Mouse (Mus musculus) limb, embryonic 11.5 days (tissue): Measurements from ENCODE around the gene Sfxn3. TPM values are rescaled to one million over a fixed set of nuclear protein-coding genes. Genes with fewer than 3 reads are reported as not detected.

Source experiments
- ATAC-seq: fragments of 200-750 bp; cut with Nextera tagmentation; 2 replicates; pipeline ENCODE4 v1.8.0; 2017; ENCODE audit warnings: low read depth; ENCODE audit not compliant: insufficient number of reproducible peaks, low FRiP score, low TSS enrichment
- DNase-seq: peaks from one replicate; pipeline ENCODE4 v3.0.0-alpha.2; 2015; ENCODE audit warnings: low spot score
- H3K27ac ChIP-seq: fragments of 300-500 bp; sonication (generic); replicated peaks from 2 replicates; pipeline ENCODE4 v1.5.1; 2014; ENCODE audit warnings: low read depth, mild to moderate bottlenecking, low read length
- H3K27me3 ChIP-seq: fragments of 300-500 bp; sonication (generic); 2 replicates; pipeline ENCODE4 v1.6.1; 2014; ENCODE audit warnings: mild to moderate bottlenecking, low read length, mixed read lengths; ENCODE audit not compliant: control insufficient read depth, insufficient read depth
- H3K36me3 ChIP-seq: fragments of 300-500 bp; sonication (generic); 2 replicates; pipeline ENCODE4 v1.6.1; 2014; ENCODE audit warnings: mild to moderate bottlenecking, low read length, moderate library complexity, mixed read lengths; ENCODE audit not compliant: control insufficient read depth, insufficient read depth
- H3K4me1 ChIP-seq: fragments of 300-500 bp; sonication (generic); 2 replicates; pipeline ENCODE4 v1.6.1; 2014; ENCODE audit warnings: low read length, mixed read lengths; ENCODE audit not compliant: control insufficient read depth, insufficient read depth
- H3K4me2 ChIP-seq: fragments of 300-500 bp; sonication (generic); 2 replicates; pipeline ENCODE4 v1.6.1; 2014; ENCODE audit warnings: low read depth, mild to moderate bottlenecking, moderate library complexity; ENCODE audit not compliant: severe bottlenecking
- H3K4me3 ChIP-seq: fragments of 300-500 bp; sonication (generic); 2 replicates; pipeline ENCODE4 v1.5.1; 2014; ENCODE audit warnings: low read depth, low read length
- H3K9ac ChIP-seq: fragments of 300-500 bp; sonication (generic); 2 replicates; pipeline ENCODE4 v1.6.1; 2014; ENCODE audit warnings: mild to moderate bottlenecking, low read length
- H3K9me3 ChIP-seq: fragments of 300-500 bp; sonication (generic); 2 replicates; pipeline ENCODE4 v1.6.1; 2016; ENCODE audit warnings: low read length; ENCODE audit not compliant: control insufficient read depth
- WGBS: fragments of 180-500 bp; shearing (Covaris S2); extraction: QIAGEN DNeasy Blood & Tissue Kit; methylation state at CpG from one replicate; pipeline ENCODE4 v1.1.7; 2014; 5-methylcytosine and 5-hydroxymethylcytosine counted together
- polyA plus RNA-seq: library from polyadenylated mRNA; unstranded; fragments of >200 nt; fragmentation: Nextera tagmentation; extraction: Ambion mirVana; gene quantifications from 2 replicates; pipeline ENCODE4 v1.2.1, GENCODE M21; 2014

Gene Sfxn3
- 11.9 and 12.4 TPM in 2 replicates for polyA plus RNA-seq

DNA sequence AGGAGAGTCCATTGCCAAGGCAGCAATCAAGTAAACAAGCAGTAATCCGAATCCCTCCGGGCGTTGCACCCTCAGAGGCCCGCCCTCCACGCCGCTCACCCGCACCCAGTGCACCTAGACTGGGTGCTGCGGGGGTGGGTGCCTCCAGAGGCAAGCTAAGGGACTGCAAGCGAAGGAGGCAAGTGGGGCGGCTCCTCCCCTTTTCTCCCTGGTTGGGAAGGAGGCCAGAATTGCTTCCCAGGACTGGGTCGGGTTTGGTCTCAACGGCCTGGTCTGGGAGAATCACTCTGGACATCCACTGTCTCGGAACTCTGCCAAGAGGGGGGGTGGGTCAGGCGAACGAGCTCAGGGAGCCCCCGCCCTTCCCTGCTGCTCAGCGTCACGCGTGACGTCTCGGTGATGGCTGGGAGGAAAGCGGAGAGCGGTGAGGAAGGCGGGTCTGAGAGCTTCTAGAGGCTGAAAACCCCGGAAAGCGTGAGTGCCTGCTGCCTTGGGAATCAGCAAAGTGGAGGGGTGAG is at the start of gene Sfxn3:
Sfxn3 (plus strand) TSS at position 87 of the 518 bp plus-strand sequence.
- WGBS = under 1% methylated on average over 26 of the region's 26 CpGs

DNA sequence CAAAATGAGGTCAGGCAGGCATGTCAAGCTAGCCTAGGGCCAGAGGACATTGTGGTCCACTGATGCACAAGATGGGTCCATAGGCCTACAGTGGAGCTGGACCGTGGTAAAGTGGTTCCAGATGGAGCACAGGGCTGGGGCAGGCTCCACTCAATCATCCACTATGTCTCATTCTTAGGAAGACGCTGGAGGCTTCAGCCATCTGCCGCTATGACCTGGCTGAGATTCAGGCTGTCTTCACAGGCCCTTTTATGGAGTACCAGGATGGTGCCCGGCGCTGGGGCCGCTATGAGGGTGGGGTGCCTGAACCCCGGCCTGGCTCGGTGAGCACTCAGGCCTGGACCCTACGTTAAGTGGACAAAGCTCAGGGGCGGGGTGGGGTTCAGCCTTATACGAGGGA is 49.5 kb upstream of the Sfxn3 start:
- Histone ChIP-seq H3K36me3 (peaks cover 6% of the 10 kb centered on the region; the same call in 1 of the 2 replicates), H3K9me3 (no peaks in the 10 kb centered on the region), H3K27ac (no peak overlapping the region), H3K4me3 (no peak overlapping the region), H3K9ac (no peak overlapping the region), H3K27me3 (no peaks in the 10 kb centered on the region), H3K4me1 (no peaks in the 10 kb centered on the region), H3K4me2 (no peak overlapping the region)
- ATAC-seq (no peak), DNase-seq (no peak)
- 80% methylated on average over 11 of the region's 11 CpGs for WGBS

More for the DNA sequence above, at the start of gene Sfxn3:
- H3K9ac ChIP-seq = peak within 1 kb of the TSS; percentile 4
- H3K4me3 ChIP-seq = peak within 1 kb of the TSS; percentile 44
- H3K4me2 ChIP-seq = peak within 1 kb of the TSS; percentile 53
- H3K4me1 ChIP-seq = peaks cover 21% of the 10 kb centered on the region
- no peaks in the 10 kb centered on the region for H3K9me3 ChIP-seq
- ATAC-seq (peak; percentile 72), DNase-seq (peak; percentile 79)
- H3K27ac ChIP-seq = no peak within 1 kb of the TSS
- peaks cover 26% of the 10 kb centered on the region for H3K27me3 ChIP-seq
- no peaks in the 10 kb centered on the region for H3K36me3 ChIP-seq

DNA sequence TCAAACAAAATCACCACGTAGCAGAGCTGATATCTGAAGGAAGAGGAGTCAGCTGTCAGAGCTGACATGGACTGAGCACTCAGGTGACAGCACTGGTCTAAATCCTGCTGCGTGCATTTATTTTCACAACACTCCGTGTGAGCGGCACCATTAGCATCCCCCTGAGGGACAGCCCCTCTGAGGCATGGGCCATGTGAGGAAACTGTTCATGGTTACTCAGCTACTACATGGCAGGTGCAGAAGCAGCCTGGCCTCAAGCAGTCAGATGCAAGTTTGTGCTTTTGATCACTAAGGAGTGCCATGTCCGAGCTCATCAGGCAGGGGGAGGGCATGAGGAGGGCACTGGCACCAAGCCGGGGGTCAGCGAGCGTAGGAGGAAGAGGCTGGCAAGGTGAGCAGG is 47.7 kb upstream of the Sfxn3 start:
- Histone ChIP-seq H3K4me3 (no peak overlapping the region), H3K27me3 (no peaks in the 10 kb centered on the region), H3K9ac (no peak overlapping the region), H3K36me3 (peaks cover 9% of the 10 kb centered on the region; the same call in 1 of the 2 replicates), H3K27ac (no peak overlapping the region), H3K9me3 (no peaks in the 10 kb centered on the region), H3K4me2 (no peak overlapping the region), H3K4me1 (no peaks in the 10 kb centered on the region)
- 86% methylated on average over 8 of the region's 8 CpGs for WGBS
- ATAC-seq = no peak
- no peak for DNase-seq

DNA sequence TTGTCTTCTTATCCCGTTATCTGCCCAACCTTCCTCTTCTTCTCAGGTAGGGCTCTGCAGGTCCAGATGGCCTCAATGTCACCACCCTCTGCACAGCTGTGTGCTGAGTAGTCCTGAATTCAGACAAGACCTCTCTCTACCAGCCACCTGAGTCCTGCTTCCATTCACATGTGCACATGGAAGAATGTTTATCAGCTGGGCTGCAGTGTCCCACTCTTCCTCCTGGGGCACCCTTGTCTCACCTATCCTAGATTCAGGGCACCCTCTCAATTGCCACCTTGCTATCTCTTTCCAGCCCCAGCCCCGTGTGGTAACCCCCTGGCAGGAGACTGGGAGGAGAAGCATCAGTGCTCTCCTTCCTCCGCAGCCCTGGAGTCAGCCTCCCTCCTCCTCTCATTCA is 45.0 kb upstream of the Sfxn3 start:
- ATAC-seq (no peak), DNase-seq (no peak)
- no peak overlapping the region for H3K9ac ChIP-seq
- no peak overlapping the region for H3K4me2 ChIP-seq
- H3K4me3 ChIP-seq = no peak overlapping the region
- H3K4me1 ChIP-seq = peaks cover 10% of the 10 kb centered on the region
- no peaks in the 10 kb centered on the region for H3K27me3 ChIP-seq
- H3K9me3 ChIP-seq = no peaks in the 10 kb centered on the region
- peaks cover 9% of the 10 kb centered on the region; the same call in 1 of the 2 replicates for H3K36me3 ChIP-seq
- no peak overlapping the region for H3K27ac ChIP-seq
- 59% methylated on average over 3 of the region's 3 CpGs for WGBS

DNA sequence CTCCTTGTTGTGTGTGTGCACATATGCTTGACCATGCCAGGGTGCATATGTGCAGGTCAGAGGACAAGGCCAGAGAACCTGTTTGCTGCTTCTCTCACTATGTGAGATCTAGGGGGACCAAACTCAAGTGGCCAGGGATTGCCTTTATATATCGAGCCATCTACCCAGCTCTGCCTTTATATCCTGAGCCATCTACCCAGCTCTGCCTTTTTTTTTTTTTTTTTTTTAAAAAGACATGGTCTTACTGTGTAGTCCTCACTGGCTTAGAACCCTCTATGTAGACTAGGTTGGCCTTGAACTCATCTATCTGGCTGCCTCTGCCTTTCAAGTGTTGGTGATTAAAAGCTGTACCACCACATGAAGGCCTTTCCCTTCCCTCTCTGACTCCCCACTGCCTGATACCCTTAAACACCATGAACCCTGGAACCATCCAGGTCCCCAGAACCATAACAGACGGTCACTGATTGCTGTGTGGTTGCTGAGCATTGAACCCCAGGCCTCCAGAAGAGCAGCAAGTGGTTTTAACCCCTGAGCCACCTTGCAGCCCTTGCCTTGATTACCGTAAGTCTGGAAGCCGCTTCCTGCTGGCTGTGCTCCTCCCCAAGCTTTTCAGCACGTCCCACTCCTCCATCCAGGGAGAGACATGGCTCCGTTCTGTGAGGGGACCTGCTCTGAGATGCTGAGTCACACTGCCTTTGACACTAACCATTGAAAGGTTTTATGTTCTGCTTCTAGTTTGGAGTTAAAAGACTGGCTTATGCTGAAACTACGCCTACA is 43.4 kb upstream of the Sfxn3 start:
- Histone ChIP-seq H3K36me3 (0 out of 2 replicates have a peak, but pooled peaks cover 5% of the 10 kb centered on the region), H3K27ac (no peak overlapping the region)
- 90% methylated on average over 7 of the region's 7 CpGs for WGBS

DNA sequence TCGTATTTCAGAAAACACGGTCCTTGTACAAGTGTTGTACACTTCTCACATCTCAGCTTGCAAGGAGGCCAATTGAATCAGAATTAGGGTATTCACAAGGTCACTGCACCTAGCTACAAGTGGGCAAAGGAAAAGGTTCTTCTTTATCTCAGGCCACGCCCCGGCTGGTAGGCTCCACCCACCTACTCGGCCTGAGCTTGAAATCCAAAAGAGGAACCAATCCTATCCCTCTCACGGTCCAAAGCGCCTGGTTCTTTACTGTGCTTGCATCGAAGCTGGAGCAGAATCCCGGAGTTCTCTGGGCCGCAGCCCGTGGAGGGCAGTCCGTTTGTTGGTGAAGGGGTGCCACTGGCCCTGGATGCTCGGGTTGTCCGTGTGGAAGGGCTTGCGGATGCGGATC is 41.9 kb upstream of the Sfxn3 start, which contains the start of gene Twnk:
Twnk (plus strand) TSS at position 220 of the 400 bp plus-strand sequence.
- Histone ChIP-seq H3K27ac (peak within 1 kb of the TSS; percentile 56; the same call in 1 of the 2 replicates), H3K36me3 (peaks cover 10% of the 10 kb centered on the region), H3K9me3 (no peaks in the 10 kb centered on the region), H3K4me3 (peak within 1 kb of the TSS; percentile 99), H3K9ac (peak within 1 kb of the TSS; percentile 85), H3K4me1 (peaks cover 10% of the 10 kb centered on the region), H3K27me3 (no peaks in the 10 kb centered on the region), H3K4me2 (peak within 1 kb of the TSS; percentile 94)
- ATAC-seq (no peak), DNase-seq (peak; percentile 55)
- 11% methylated on average over 16 of the region's 16 CpGs for WGBS

More for the DNA sequence above, 43.4 kb upstream of the Sfxn3 start:
- H3K4me3 ChIP-seq = no peak overlapping the region
- DNase-seq = no peak
- no peak overlapping the region for H3K9ac ChIP-seq
- no peaks in the 10 kb centered on the region for H3K9me3 ChIP-seq
- H3K27me3 ChIP-seq = no peaks in the 10 kb centered on the region
- H3K4me2 ChIP-seq = no peak overlapping the region
- no peak for ATAC-seq
- H3K4me1 ChIP-seq = peaks cover 10% of the 10 kb centered on the region

DNA sequence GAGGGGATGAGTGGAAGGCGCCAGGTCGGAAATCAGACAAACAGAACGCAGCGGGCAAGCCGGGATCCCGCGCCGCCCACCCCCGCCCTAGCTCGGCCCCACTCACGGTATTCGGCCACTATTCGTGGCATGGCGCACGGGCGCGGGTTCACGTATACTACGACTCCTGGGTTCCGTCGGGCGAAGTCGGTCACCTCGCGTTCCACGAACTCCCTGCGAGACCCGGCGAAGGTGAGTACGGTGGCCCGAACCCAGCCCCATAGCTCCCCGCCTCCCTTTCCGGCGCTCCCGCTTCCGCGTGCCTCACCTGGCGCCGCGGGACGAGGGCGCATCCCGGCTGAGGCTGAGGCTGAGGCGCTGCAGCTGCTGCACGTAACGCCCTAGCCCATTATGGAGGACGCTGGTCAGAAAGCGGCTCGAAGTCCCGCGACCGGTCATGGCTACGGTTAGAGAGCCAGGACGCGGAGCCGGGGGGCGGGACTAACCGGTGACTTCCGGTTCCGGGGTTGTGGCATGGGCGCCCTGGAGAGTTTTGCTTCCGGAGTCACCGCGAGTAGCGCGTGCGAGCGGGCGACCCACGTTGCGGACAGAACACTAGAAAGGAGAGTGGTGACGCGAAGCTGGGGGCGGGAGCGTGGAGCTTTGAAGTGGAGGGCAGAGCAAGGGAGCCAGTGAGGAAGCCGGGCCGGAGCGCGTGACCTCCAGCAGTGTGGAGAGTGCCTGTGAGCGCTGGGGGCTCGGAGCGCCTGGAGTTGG is 41.2 kb upstream of the Sfxn3 start, which contains the start of gene Mrpl43:
Mrpl43 (minus strand) TSS at position 486 of the 756 bp plus-strand sequence.
- Histone ChIP-seq H3K9me3 (no peaks in the 10 kb centered on the region), H3K4me3 (peak within 1 kb of the TSS; percentile 99), H3K4me1 (peaks cover 10% of the 10 kb centered on the region), H3K27ac (peak within 1 kb of the TSS; percentile 56; the same call in 1 of the 2 replicates), H3K9ac (peak within 1 kb of the TSS; percentile 85), H3K4me2 (peak within 1 kb of the TSS; percentile 94), H3K36me3 (peaks cover 13% of the 10 kb centered on the region), H3K27me3 (no peaks in the 10 kb centered on the region)
- under 1% methylated on average over 81 of the region's 82 CpGs for WGBS
- ATAC-seq = peak; percentile 83
- peak; percentile 97 for DNase-seq

DNA sequence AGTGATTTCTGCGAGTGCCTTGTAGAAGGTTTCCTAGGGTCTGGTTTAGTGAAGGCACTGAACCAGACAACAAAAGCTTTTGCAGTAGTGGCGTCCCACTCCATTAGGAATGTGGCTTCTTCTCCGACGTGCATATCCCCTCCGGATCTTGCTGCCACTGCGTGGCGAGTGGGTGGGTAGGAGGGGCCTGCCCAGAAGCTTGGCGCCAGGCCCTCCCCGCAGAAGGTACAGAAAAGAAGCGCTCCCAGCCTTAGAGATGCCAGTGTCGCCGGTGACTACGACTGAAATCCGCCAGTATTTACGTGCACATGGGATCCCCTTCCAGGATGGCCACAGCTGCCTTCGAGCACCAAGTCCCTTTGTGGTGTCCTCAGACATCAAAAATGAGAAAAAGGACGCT is 40.3 kb upstream of the Sfxn3 start:
- Histone ChIP-seq H3K27me3 (no peaks in the 10 kb centered on the region), H3K4me2 (peak overlapping the region; percentile 94), H3K9ac (peak overlapping the region; percentile 85), H3K4me1 (peaks cover 10% of the 10 kb centered on the region), H3K9me3 (no peaks in the 10 kb centered on the region), H3K4me3 (peak overlapping the region; percentile 99), H3K27ac (peak overlapping the region; percentile 56; the same call in 1 of the 2 replicates), H3K36me3 (peaks cover 13% of the 10 kb centered on the region)
- WGBS = 49% methylated on average over 17 of the region's 17 CpGs
- ATAC-seq (no peak), DNase-seq (no peak)
